Mouse (Mus musculus) hindbrain, embryonic 12.5 days (tissue): ENCODE measurements around the gene Ccdc173. TPM values are rescaled to one million over a fixed set of nuclear protein-coding genes. Genes with fewer than 3 reads are reported as not detected.

Source experiments
- ATAC-seq: fragments of 200-750 bp; cut with Nextera tagmentation; 2 replicates; pipeline ENCODE4 v1.8.0; 2017; ENCODE audit warnings: moderate TSS enrichment; ENCODE audit not compliant: low FRiP score
- H3K27ac ChIP-seq: fragments of 300-500 bp; sonication (generic); 2 replicates; pipeline ENCODE4 v1.5.1; 2016; ENCODE audit warnings: mild to moderate bottlenecking
- H3K27me3 ChIP-seq: fragments of 300-500 bp; sonication (generic); 2 replicates; pipeline ENCODE4 v1.6.1; 2016; ENCODE audit warnings: mild to moderate bottlenecking
- H3K36me3 ChIP-seq: fragments of 300-500 bp; sonication (generic); 2 replicates; pipeline ENCODE4 v1.6.1; 2016; ENCODE audit warnings: mild to moderate bottlenecking
- H3K4me1 ChIP-seq: fragments of 300-500 bp; sonication (generic); 2 replicates; pipeline ENCODE4 v1.6.1; 2016
- H3K4me2 ChIP-seq: fragments of 300-500 bp; sonication (generic); replicated peaks from 2 replicates; pipeline ENCODE4 v1.6.1; 2016; ENCODE audit warnings: mild to moderate bottlenecking
- H3K4me3 ChIP-seq: fragments of 300-500 bp; sonication (generic); 2 replicates; pipeline ENCODE4 v1.5.1; 2016; ENCODE audit warnings: mild to moderate bottlenecking
- H3K9ac ChIP-seq: fragments of 300-500 bp; sonication (generic); 2 replicates; pipeline ENCODE4 v1.6.1; 2016; ENCODE audit warnings: mild to moderate bottlenecking, moderate library complexity
- H3K9me3 ChIP-seq: fragments of 300-500 bp; sonication (generic); replicated peaks from 2 replicates; pipeline ENCODE4 v1.6.1; 2016; ENCODE audit warnings: mild to moderate bottlenecking
- WGBS: fragments of 180-500 bp; shearing (Covaris S2); methylation state at CpG from one replicate; pipeline ENCODE4 v1.1.7; 2016; 5-methylcytosine and 5-hydroxymethylcytosine counted together
- polyA plus RNA-seq: library from polyadenylated mRNA; unstranded; fragments of >200 nt; fragmentation: Nextera tagmentation; extraction: Ambion mirVana; gene quantifications from 2 replicates; pipeline ENCODE4 v1.2.1, GENCODE M21; 2016

Gene Ccdc173
- polyA plus RNA-seq, 1 experiment from 2014 or later = 4.1 TPM

DNA sequence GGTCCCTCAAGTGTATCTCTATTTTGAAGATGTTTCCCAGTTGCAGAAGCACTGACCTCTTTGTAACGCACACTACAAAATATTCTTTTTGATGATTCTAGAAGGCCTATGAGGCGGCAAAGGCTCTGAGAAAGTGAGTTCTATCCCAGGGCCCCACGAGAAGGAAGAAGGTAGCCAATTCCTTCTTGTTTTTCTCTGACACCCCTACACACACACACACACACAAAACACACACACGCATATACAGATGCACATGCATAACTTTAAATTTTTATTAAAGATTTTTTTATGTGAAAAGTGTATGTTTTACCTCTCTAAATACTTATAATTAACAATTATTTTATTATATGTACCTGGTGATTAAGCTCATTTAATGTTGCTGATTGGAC, 75.8 kb downstream of the Ccdc173 start:
- Histone ChIP-seq H3K9ac (no peak overlapping the region), H3K9me3 (no peaks in the 10 kb centered on the region), H3K4me1 (peaks cover 5% of the 10 kb centered on the region; the same call in 1 of the 2 replicates), H3K4me3 (peak overlapping the region; percentile 80), H3K36me3 (no peaks in the 10 kb centered on the region), H3K27me3 (no peaks in the 10 kb centered on the region), H3K27ac (no peak overlapping the region), H3K4me2 (peak overlapping the region; percentile 73)
- ATAC-seq = peak; percentile 62
- 32% methylated on average over 4 of the region's 4 CpGs for WGBS

GRCm38 (mm10) chr2:69712981-69713625, 76.3 kb downstream of the Ccdc173 start, which contains the start of gene Fastkd1:
Gene Fastkd1 (minus strand): TSS chr2:69713516.
- H3K4me1 ChIP-seq = peaks cover 5% of the 10 kb centered on the region; the same call in 1 of the 2 replicates
- no peaks in the 10 kb centered on the region for H3K27me3 ChIP-seq
- WGBS = under 1% methylated on average over 39 of the region's 39 CpGs
- peak within 1 kb of the TSS; percentile 73 for H3K4me2 ChIP-seq
- peak within 1 kb of the TSS; percentile 80 for H3K4me3 ChIP-seq
- no peaks in the 10 kb centered on the region for H3K36me3 ChIP-seq
- peak within 1 kb of the TSS; percentile 72 for H3K9ac ChIP-seq
- H3K9me3 ChIP-seq = no peaks in the 10 kb centered on the region
- H3K27ac ChIP-seq = peak within 1 kb of the TSS; percentile 44; the same call in 1 of the 2 replicates
- ATAC-seq = peak; percentile 99

GRCm38 (mm10) chr2:69712171-69712570, 77.2 kb downstream of the Ccdc173 start:
- no peak overlapping the region for H3K9ac ChIP-seq
- no peaks in the 10 kb centered on the region for H3K9me3 ChIP-seq
- H3K4me1 ChIP-seq = peaks cover 5% of the 10 kb centered on the region; the same call in 1 of the 2 replicates
- H3K27ac ChIP-seq = no peak overlapping the region
- ATAC-seq = no peak
- H3K4me3 ChIP-seq = no peak overlapping the region
- 91% methylated on average over 14 of the region's 14 CpGs for WGBS
- H3K36me3 ChIP-seq = no peaks in the 10 kb centered on the region; the same call in 1 of the 2 replicates
- no peaks in the 10 kb centered on the region for H3K27me3 ChIP-seq
- no peak overlapping the region for H3K4me2 ChIP-seq

Other genes with a start within 250 kb of the Ccdc173 start
- gene Lrp2, start 203.5 kb downstream of the Ccdc173 start, polyA plus RNA-seq = 2.6 and 3.2 TPM in 2 replicates
- gene Bbs5, start 142.4 kb downstream of the Ccdc173 start, polyA plus RNA-seq = 19.6 and 26.3 TPM in 2 replicates
- 1.5 and 4.2 TPM in 2 replicates for gene Klhl41, start 119.5 kb downstream of the Ccdc173 start, polyA plus RNA-seq
- gene Fastkd1, start 76.1 kb downstream of the Ccdc173 start, polyA plus RNA-seq = 15.6 and 16.1 TPM in 2 replicates
- 140 and 174 TPM in 2 replicates for gene Ppig, start 67.0 kb downstream of the Ccdc173 start, polyA plus RNA-seq
- 37.0 and 37.9 TPM in 2 replicates for gene Phospho2, start within 50 bp of the Ccdc173 start, polyA plus RNA-seq
- 45.1 and 46.4 TPM in 2 replicates for gene Klhl23, start 32.4 kb upstream of the Ccdc173 start, polyA plus RNA-seq
- gene Ssb, start 72.0 kb upstream of the Ccdc173 start, polyA plus RNA-seq = 361 and 378 TPM in 2 replicates
- gene Mettl5, start 96.0 kb upstream of the Ccdc173 start, polyA plus RNA-seq = 34.6 and 35.3 TPM in 2 replicates
- gene Ubr3, start 107.7 kb upstream of the Ccdc173 start, polyA plus RNA-seq = 21.4 and 22.4 TPM in 2 replicates
- gene Myo3b, start 249.6 kb upstream of the Ccdc173 start, polyA plus RNA-seq = 0.05 and 0.12 TPM in 2 replicates